ENCODE assay signal across 12 mouse cellular contexts in the genomic region with DNA sequence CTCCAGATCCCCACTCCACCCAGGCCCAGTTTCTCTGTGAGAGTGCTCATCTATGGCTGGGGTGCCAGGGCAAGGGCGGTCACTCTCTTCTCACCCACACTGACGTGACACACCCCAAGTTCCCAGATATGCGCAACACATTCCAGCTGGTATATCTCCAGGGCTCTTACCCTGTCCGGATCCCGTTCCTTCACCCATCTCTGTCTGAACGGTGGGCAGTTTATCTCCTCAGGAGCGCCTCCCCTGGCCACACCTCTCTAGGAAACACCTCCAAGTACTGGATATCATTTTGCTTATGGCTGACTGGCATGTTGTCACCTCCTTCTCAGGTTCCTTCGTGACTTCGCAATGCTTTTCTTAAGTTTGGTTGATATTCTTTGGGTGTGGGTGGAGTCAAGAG. TPM values are rescaled to one million over a fixed set of nuclear protein-coding genes. Genes with fewer than 3 reads are reported as not detected.
DNase-seq lines count a peak whose midpoint lies in the region; ATAC-seq and TF ChIP-seq lines count a peak whose summit lies in the region.
"Had no signal": no experiment of that assay in that cellular context is flagged by ENCODE, and none has a peak within 500 bp of the region (broad histone marks: within the 10 kb centered on the region; RNA-seq: fewer than 3 reads in every experiment).

No protein-coding gene starts in this region.

- H3K4me3 ChIP-seq in heart, postnatal 0 days (ENCODE audit: low read depth, low read length): no peak overlapping the region
- no peak overlapping the region for H3K4me3 ChIP-seq in midbrain, embryonic 16.5 days (ENCODE audit: low read depth, low read length)
- no peak overlapping the region for H3K4me3 ChIP-seq in midbrain, embryonic 11.5 days (ENCODE audit: low read depth, low read length)
- no peak overlapping the region for H3K4me3 ChIP-seq in stomach, embryonic 15.5 days (replicated peaks)

- no peaks in the 10 kb centered on the region for H3K36me3 ChIP-seq in heart, postnatal 0 days (replicated peaks; ENCODE audit: control insufficient read depth, insufficient read depth, low read length)
- H3K36me3 ChIP-seq in midbrain, embryonic 16.5 days (ENCODE audit: control insufficient read depth, insufficient read depth, low read length): no peaks in the 10 kb centered on the region
- H3K36me3 ChIP-seq in midbrain, embryonic 11.5 days (ENCODE audit: control insufficient read depth, insufficient read depth, low read length): no peaks in the 10 kb centered on the region
- H3K36me3 ChIP-seq in stomach, embryonic 15.5 days: no peaks in the 10 kb centered on the region

- H3K27me3 ChIP-seq in heart, postnatal 0 days (ENCODE audit: control insufficient read depth, insufficient read depth, low read length): no peaks in the 10 kb centered on the region
- no peaks in the 10 kb centered on the region for H3K27me3 ChIP-seq in midbrain, embryonic 16.5 days (ENCODE audit: control insufficient read depth, insufficient read depth, low read depth, low read length)
- H3K27me3 ChIP-seq in midbrain, embryonic 11.5 days (ENCODE audit: control insufficient read depth, insufficient read depth, low read length): no peaks in the 10 kb centered on the region
- H3K27me3 ChIP-seq in stomach, embryonic 15.5 days (replicated peaks): no peaks in the 10 kb centered on the region

- H3K27ac ChIP-seq in heart, postnatal 0 days (ENCODE audit: low read depth): no peak overlapping the region
- 0 out of 2 replicates have a peak overlapping the region, but pooled peaks have one; percentile 4 for H3K27ac ChIP-seq in midbrain, embryonic 16.5 days (ENCODE audit: low read length)
- H3K27ac ChIP-seq in midbrain, embryonic 11.5 days (ENCODE audit: low read depth, low read length): no peak overlapping the region
- no peak overlapping the region for H3K27ac ChIP-seq in stomach, embryonic 15.5 days

- no peaks in the 10 kb centered on the region for H3K9me3 ChIP-seq in heart, postnatal 0 days (replicated peaks; ENCODE audit: control insufficient read depth, low read length)
- no peaks in the 10 kb centered on the region for H3K9me3 ChIP-seq in midbrain, embryonic 16.5 days (replicated peaks; ENCODE audit: control insufficient read depth, low read length, poor library complexity, severe bottlenecking)
- no peaks in the 10 kb centered on the region for H3K9me3 ChIP-seq in midbrain, embryonic 11.5 days (ENCODE audit: control insufficient read depth, low read length)
- no peaks in the 10 kb centered on the region for H3K9me3 ChIP-seq in stomach, embryonic 15.5 days

- peak; percentile 14 for DNase-seq in embryo, embryonic 10.5 days (ENCODE audit: low spot score)
- DNase-seq in embryo, embryonic 11 days: no peak
- DNase-seq in heart, postnatal 0 days (ENCODE audit: low spot score): no peak
- no peak for DNase-seq in heart, adult 9 months (ENCODE audit: low spot score in 2 of 2)
- no peak for DNase-seq in midbrain, embryonic 11.5 days (ENCODE audit: low spot score, missing footprints)
- no peak for DNase-seq in left cerebral cortex, adult 8-10 months (ENCODE audit: low spot score in 2 of 2)
- DNase-seq: adrenal gland, postnatal 10 days; cerebellum, adult 11 months; kidney, postnatal 10 days; midbrain, embryonic 14.5 days had no signal

- TF ChIP-seq CTCF in heart, postnatal 0 days (IDR thresholded peaks at IDR 0.05; ENCODE audit: low read depth): no peak

- peaks cover 42% of the 10 kb centered on the region for H3K4me1 ChIP-seq in heart, postnatal 0 days (ENCODE audit: control insufficient read depth, insufficient read depth)
- peaks cover 11% of the 10 kb centered on the region for H3K4me1 ChIP-seq in midbrain, embryonic 16.5 days (ENCODE audit: control insufficient read depth, insufficient read depth, low read length)
- H3K4me1 ChIP-seq in midbrain, embryonic 11.5 days (ENCODE audit: control insufficient read depth, insufficient read depth, low read length): peaks cover 6% of the 10 kb centered on the region; the same call in 1 of the 2 replicates
- H3K4me1 ChIP-seq in stomach, embryonic 15.5 days: peaks cover 19% of the 10 kb centered on the region

- 28% methylated on average over 9 of the region's 9 CpGs for WGBS in heart, postnatal 0 days
- WGBS in midbrain, embryonic 16.5 days: 27% methylated on average over 9 of the region's 9 CpGs
- WGBS in midbrain, embryonic 11.5 days: 22% methylated on average over 9 of the region's 9 CpGs
- 21% methylated on average over 9 of the region's 9 CpGs for WGBS in stomach, embryonic 15.5 days

- TF ChIP-seq EP300 in heart, postnatal 0 days (IDR thresholded peaks at IDR 0.05; ENCODE audit: low read depth): no peak

- no peak for ATAC-seq in heart, postnatal 0 days (ENCODE audit: insufficient read depth, low read depth)
- ATAC-seq in midbrain, embryonic 16.5 days: no peak
- no peak for ATAC-seq in midbrain, embryonic 11.5 days (ENCODE audit: low FRiP score)
- ATAC-seq in stomach, embryonic 15.5 days (ENCODE audit: insufficient read depth, low FRiP score, low read depth): no peak

- peak overlapping the region; percentile 3; the same call in 1 of the 2 replicates for H3K4me2 ChIP-seq in heart, postnatal 0 days (ENCODE audit: low read depth, low read length)
- H3K4me2 ChIP-seq in midbrain, embryonic 16.5 days (ENCODE audit: low read length): peak overlapping the region; percentile 20; the same call in 1 of the 2 replicates
- H3K4me2 ChIP-seq in midbrain, embryonic 11.5 days: no peak overlapping the region
- H3K4me2 ChIP-seq in stomach, embryonic 15.5 days: 0 out of 2 replicates have a peak overlapping the region, but pooled peaks have one; percentile 1

- no peak overlapping the region for H3K9ac ChIP-seq in heart, postnatal 0 days (replicated peaks; ENCODE audit: low read depth, low read length)
- no peak overlapping the region for H3K9ac ChIP-seq in midbrain, embryonic 16.5 days (ENCODE audit: low read depth, low read length)
- no peak overlapping the region for H3K9ac ChIP-seq in midbrain, embryonic 11.5 days (ENCODE audit: low read length)
- H3K9ac ChIP-seq in stomach, embryonic 15.5 days: no peak overlapping the region

RNA-seq across cellular contexts. Expression of gene Mgat4b, which starts 4.9 kb away (rescaled TPM):
- total RNA-seq in heart, postnatal 0 days (2014; rRNA removed; ENCODE audit: low replicate concordance): 69.2 and 90.6 TPM in 2 replicates
- 39.4 and 39.6 TPM in 2 replicates for polyA plus RNA-seq in heart, postnatal 0 days (2015; fragmentation: Nextera tagmentation; extraction: Ambion mirVana)
- 33.3 and 38.3 TPM in 2 replicates for polyA plus RNA-seq in midbrain, embryonic 16.5 days (2015; fragmentation: Nextera tagmentation; extraction: Ambion mirVana)
- 13.4 and 18.7 TPM in 2 replicates for polyA plus RNA-seq in midbrain, embryonic 11.5 days (2014; fragmentation: Nextera tagmentation; extraction: Ambion mirVana)
- polyA plus RNA-seq in stomach, embryonic 15.5 days (2015; fragmentation: Nextera tagmentation; extraction: Ambion mirVana): 29.1 and 29.7 TPM in 2 replicates
- total RNA-seq in left cerebral cortex, adult 8-10 months (2022): 10 to 100 TPM; 61.3 to 68.0 (median 65.8) TPM

RNA-seq across cellular contexts. Expression of gene Sqstm1, which starts 5.0 kb away (rescaled TPM):
- total RNA-seq in heart, postnatal 0 days (2014; rRNA removed; ENCODE audit: low replicate concordance): 236 and 249 TPM in 2 replicates
- polyA plus RNA-seq in heart, postnatal 0 days (2015; fragmentation: Nextera tagmentation; extraction: Ambion mirVana): 244 and 267 TPM in 2 replicates
- polyA plus RNA-seq in midbrain, embryonic 16.5 days (2015; fragmentation: Nextera tagmentation; extraction: Ambion mirVana): 374 and 394 TPM in 2 replicates
- 144 and 156 TPM in 2 replicates for polyA plus RNA-seq in midbrain, embryonic 11.5 days (2014; fragmentation: Nextera tagmentation; extraction: Ambion mirVana)
- 224 and 229 TPM in 2 replicates for polyA plus RNA-seq in stomach, embryonic 15.5 days (2015; fragmentation: Nextera tagmentation; extraction: Ambion mirVana)
- total RNA-seq in left cerebral cortex, adult 8-10 months (2022): 100 to 1,000 TPM; 498 to 523 (median 522) TPM

RNA-seq across cellular contexts. Expression of gene Ltc4s, which starts 22.8 kb away (rescaled TPM):
- 5.1 TPM in 1 of 2 replicates, not detected in the other for total RNA-seq in heart, postnatal 0 days (2014; rRNA removed; ENCODE audit: low replicate concordance)
- 2.2 TPM in 2 replicates for polyA plus RNA-seq in heart, postnatal 0 days (2015; fragmentation: Nextera tagmentation; extraction: Ambion mirVana)
- polyA plus RNA-seq in midbrain, embryonic 16.5 days (2015; fragmentation: Nextera tagmentation; extraction: Ambion mirVana): 1.8 and 3.3 TPM in 2 replicates
- 0.59 and 0.92 TPM in 2 replicates for polyA plus RNA-seq in midbrain, embryonic 11.5 days (2014; fragmentation: Nextera tagmentation; extraction: Ambion mirVana)
- polyA plus RNA-seq in stomach, embryonic 15.5 days (2015; fragmentation: Nextera tagmentation; extraction: Ambion mirVana): 3.7 and 4.5 TPM in 2 replicates
- total RNA-seq in left cerebral cortex, adult 8-10 months (2022): 10 to 100 TPM in 1 of 4 experiments, 1 to 10 TPM in 3; 8.0 to 15.8 (median 8.8) TPM

RNA-seq across cellular contexts. Expression of gene Mrnip, which starts 41.4 kb away (rescaled TPM):
- total RNA-seq in heart, postnatal 0 days (2014; rRNA removed; ENCODE audit: low replicate concordance): 6.3 and 18.6 TPM in 2 replicates
- 7.7 and 7.9 TPM in 2 replicates for polyA plus RNA-seq in heart, postnatal 0 days (2015; fragmentation: Nextera tagmentation; extraction: Ambion mirVana)
- 32.7 and 39.2 TPM in 2 replicates for polyA plus RNA-seq in midbrain, embryonic 16.5 days (2015; fragmentation: Nextera tagmentation; extraction: Ambion mirVana)
- 20.0 and 22.8 TPM in 2 replicates for polyA plus RNA-seq in midbrain, embryonic 11.5 days (2014; fragmentation: Nextera tagmentation; extraction: Ambion mirVana)
- 10.5 and 13.0 TPM in 2 replicates for polyA plus RNA-seq in stomach, embryonic 15.5 days (2015; fragmentation: Nextera tagmentation; extraction: Ambion mirVana)
- 10 to 100 TPM; 14.4 to 19.1 (median 15.7) TPM for total RNA-seq in left cerebral cortex, adult 8-10 months (2022)
